Mouse (Mus musculus): ENCODE data around the gene Paxx.

Paxx gene

DNA sequence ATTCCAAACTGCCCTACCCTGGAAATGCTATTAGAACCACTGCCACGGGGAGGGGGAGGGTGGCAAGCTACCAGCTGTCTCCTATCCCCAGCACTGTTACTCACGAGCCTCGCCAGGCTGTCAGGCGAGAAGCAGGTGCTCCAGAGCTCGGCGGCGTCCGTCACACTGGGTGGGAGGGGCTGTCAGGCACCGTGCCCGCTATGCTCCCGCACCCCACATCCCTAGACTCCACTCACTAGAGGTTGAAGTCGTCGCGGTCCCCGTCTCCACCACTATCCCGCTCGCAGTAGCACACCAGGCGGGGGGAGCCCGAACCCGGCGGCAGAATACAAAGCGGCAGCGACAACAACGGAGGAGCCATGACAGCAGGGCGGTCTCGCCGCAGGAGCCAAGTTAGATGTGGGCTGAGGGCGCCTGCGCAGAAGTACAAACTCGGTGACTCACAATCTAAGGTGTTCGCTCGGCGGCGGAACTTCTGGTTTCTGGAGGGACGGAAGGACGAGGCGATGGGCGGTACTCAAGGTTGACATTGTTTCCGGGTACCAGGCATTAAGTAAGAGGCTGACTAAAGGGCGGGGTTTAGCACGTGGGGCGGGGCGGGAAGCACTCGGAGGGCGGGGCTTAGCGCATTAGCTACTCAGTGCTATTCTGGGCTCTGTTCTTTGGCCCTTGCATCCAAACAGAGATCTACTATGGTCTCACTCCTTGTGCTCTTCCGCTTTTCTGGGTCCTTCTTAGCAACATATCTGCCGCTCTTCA lies at the start of gene Paxx:
Gene Paxx, minus strand, starts transcription at position 544 of the 759 bp plus-strand sequence.
- peak; percentile 95 to 98 for DNase-seq

DNA sequence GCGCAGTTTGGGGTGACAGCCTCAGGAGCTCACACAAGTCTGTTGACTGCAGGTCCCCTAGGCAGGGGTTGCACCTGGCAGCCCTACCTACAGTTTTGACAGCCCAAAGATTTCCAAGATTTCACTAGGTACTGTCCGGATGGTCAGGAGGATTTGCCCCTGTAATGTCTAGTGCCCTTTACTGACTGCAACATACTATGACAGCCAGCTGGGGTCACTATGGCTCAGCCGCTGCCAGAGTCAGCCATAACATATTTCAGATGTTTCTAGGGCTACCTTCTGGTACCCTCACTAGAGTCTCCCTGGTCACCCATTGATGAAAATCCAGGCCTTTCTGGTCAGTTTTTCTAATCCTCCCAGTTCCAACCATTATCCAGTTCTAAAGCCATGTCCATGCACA lies 49.0 kb upstream of the Paxx start:
- DNase-seq = peak in 1 of 2 experiments; percentile 26

DNA sequence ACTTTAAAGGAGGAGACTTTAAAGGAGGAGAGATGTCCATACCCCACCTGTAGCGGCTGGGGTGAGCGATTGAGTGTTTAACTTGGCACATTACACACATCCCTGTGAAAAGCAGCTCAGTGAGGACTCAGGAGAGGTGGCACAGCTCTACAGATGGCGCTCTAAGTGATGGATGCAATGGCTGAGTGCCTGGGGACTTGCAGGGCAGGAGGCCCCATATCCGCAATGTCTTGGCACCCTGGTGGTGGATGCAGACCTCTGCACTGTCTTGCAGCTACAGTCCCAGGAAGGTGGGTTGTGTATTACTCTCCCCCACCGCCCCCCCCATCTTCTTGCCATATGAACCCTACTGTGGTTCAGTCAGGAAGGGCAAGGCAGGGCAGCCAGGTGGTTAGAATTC lies 46.1 kb upstream of the Paxx start:
- peak; percentile 35 to 58 for DNase-seq

DNA sequence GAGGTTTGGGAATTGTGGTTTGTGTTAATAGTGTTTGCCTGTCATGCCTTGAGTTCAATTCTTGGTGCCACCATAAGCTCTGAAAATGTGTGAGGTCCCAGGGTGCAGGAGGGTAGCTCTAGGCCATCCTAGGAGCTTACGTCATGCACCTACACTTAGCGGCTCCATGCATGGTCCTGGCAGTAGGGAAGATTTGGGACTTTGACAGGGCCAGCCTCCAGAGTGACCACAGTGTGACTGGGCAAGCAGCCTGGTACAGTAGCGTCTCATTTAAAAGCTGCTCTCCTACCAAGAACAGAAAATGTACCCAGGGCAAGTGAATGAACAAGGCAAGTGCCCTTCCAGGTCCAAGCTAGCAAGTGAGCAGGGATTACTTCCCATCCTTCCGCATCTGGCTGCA lies 45.0 kb upstream of the Paxx start:
- DNase-seq = no peak

DNA sequence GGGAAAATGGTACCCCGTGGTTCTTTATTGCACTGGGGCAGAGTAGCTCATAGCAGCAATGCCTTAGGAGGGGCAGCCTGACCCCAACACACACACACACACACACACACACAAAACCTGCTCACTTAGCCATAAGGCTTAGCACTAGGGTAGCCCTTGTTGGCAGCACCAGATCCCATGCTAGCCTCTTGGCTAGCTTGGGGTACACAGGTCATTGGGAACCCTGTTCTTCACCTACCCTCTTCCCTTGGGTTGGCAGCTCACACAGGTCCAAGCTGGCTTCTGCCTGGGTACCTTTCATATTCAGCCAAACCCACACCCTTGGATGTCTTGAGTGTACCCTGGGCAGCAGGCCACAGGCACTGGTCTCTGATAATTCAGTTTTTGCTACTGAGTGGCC lies 44.1 kb upstream of the Paxx start:
- no peak for DNase-seq

DNA sequence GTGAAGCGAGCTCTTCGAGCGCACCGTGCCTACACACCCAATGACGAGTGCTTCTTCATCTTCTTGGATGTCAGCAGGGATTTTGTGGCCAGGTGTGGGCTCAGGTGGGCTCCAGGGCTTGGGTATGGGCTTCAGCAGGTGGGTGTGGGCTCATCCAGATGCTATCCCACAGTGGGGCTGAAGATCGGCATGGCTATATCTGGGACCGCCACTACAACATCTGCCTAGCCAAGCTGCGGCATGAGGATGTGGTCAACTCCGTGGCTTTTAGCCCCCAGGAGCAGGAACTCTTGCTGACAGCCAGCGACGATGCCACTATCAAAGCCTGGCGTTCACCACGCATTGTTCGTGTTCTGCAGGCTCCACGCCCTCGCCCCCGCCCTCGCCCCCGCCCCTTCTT lies 43.6 kb upstream of the Paxx start:
- no peak for DNase-seq

DNA sequence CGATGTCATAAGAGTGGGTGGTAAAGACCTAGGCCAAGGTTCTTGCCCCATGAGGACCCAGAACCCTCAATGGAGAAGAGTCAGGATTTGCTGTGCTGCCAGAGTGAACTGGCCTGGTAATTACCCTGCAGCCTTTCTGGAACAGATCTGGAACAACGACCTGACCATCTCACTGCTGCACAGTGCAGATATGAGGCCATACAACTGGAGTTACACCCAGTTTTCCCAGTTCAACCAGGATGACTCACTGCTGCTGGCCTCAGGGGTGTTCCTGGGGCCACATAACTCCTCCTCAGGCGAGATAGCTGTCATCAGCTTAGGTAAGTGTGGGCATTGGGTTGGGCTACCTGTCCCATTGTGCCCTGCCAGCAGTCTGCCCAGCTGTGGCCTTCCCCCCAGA lies 41.8 kb upstream of the Paxx start:
- no peak for DNase-seq

DNA sequence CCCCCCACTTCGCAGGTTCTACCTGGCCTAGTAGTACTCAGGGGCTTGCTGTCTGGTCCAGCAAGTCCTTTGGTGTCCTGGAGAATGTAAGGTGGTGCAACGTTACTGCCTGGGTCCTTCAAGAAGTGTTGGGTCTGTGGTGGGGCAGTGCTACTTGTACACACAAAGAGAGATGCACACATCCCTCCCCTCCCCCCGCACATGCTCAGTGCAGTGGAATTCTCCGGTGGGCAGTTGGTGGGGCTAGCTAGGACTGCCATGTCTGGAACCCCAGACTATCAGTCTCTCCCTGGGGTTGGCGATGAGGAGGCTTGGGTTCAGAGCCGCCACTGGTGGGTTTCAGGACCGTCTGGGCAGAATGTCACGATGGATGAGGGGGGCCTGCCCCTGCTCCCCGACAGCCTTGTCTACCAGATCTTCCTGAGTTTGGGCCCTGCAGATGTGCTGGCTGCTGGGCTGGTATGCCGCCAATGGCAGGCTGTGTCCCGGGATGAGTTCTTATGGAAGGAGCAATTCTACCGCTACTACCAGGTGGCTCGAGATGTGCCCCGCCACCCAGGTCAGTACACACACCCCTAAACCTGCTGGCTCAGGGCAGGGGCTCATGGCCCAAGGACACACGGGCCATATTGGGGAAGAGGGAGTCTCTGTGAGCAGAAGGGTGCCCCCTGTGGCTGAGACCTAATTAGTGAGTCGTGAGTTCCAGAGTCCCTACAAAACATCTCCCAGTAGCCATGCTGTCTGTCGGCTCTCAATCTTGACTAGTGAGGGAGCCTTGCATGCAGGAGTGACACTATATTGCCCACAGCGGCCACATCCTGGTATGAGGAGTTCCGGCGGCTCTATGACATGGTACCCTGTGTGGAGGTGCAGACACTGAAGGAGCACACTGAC lies 40.9 kb upstream of the Paxx start, which contains the start of gene C8g:
Gene C8g, minus strand, starts transcription at position 127 of the 894 bp plus-strand sequence.
- peak in 1 of 2 experiments; percentile 19 for DNase-seq

DNA sequence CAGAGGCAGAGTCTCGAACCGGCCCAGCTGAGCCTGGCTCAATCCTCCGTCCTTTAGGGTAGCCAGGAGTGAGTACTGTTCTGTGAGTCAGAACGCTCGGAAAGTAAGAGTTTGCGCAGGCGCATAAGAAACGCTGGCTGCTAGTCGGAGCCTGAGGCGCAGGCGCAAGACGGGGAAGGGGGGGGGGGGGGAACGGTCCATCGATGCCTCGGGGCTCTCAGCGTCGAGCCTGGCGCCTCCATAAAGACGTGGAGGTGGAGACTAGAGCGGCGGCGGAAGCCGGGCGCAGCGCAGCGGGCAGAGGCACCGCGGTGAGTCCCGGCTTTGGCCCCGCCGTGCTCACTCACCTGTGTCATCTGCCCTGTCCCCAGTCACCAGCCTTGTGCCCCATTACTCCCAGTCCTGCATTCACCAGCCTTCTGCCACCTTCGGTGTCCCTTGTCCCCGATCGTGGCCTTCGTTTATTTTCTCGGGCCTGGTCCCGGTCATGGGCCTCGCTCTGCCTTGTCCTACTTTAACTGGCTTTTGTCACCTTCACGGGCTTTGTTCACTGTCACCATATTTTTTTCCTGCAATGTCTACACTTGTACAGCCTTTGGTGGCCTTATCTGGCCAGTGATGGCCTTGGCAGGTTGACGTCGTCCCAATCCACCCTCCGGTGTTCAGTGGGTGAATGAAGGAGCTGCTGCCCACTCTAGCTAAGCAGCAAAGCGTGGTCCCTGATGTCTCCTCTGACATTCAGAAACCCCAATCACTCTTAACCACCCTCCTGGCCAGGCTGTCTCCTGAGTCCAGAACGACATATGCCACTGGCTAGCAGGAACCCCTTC lies 39.9 kb upstream of the Paxx start, which contains the start of gene Fbxw5:
Gene Fbxw5, plus strand, starts transcription at position 175 of the 830 bp plus-strand sequence.
- peak; percentile 90 to 93 for DNase-seq

DNA sequence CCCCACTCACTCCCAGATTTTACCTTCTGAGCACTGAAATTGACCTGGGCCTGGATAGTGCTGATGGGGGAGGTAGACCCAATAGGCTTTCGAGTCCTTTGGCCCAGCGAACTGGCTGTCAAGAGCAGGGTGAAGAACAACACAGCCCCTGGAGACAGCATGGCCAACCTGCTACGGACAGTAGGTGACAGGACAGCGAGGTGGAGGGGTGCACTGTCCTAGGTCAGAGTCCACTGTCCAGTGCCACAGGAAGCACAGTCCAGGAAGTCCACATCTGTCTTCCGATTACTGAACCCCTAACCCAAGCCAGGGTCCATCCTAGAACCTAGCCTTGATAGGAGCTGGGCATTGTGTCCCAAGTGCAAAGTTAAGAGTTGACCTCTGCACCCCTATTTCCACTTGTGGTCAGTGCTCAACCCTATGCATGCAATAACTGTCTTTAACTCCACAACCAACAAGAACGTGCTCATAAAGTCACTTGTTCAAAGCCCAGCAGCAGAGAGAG lies 39.2 kb upstream of the Paxx start:
- peak in 1 of 2 experiments; percentile 46 for DNase-seq

DNA sequence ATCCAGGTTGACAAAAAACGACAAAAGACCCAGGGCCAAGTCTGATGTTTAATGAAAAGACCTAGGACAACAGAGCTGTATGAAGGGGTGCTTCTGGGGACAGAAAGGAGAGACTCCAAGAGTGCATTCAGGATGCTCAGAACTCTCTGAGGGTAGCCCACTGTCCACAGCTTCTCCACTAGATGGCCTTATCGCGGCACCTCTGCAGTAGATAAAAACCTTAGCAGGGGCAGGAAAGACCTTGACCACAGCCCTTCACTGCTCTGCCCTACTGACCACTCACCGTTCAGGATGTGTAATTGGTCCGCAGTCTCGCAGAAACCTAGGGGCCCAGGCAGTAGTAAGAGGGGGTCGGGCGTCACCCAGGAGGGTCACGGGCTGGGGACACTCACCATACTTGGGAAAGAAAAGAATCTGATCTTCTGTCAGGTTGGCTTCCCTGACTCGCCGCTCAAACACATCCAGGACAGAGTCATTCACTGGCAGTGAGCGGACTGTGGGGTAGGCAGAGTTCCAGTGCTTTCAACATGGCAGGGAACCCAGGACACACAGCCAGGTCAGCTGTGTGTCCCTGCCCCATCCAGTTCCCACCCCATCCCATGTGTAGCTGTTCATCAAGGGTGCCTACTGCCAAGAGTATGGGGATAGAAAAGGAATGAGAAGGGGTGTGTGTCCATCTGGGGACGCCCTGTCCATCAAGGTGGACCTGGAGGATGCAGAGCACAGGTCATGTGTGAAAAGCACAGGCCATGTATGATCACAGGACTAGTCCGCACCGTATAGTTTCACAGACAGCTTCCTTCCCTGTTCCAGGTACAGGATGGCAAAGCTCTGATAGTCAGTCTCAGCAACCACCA lies 38.0 kb upstream of the Paxx start:
- DNase-seq = no peak

DNA sequence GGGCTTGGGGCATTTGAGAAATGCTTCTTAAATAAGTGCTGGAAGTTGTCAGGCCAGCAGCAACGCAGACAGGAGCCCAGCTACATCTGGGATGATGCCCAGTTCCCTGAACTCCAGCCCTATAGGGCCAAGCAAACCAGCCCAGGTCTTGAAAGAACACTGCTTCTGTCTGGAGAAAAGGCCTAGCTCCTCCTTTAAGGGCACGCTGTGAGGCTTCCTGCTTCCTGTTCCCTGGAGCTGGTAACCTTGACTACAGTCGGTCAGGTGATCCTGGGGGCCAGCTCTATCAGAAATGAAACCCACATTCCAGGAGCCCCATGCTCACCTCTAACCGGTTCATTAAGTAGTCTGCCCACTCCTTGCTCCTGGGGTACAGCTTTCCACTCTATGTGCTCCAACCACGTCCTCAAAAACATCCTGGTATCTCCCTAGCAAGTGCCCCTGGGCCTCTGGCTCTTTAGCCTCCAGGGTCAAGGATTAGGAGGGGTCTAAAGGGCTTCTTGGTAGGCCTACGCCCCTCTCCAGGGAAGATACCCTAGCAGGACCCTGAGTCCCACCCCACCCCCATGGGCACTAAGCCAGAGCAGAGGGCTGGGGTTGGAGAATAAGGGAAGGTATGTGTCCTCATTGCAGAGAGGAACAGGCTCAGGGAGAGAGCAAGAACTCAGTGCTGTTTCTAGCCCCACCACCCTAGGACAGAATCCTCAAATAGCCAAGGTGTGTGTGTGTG lies 37.1 kb upstream of the Paxx start:
- DNase-seq = peak in 1 of 2 experiments; percentile 25

DNA sequence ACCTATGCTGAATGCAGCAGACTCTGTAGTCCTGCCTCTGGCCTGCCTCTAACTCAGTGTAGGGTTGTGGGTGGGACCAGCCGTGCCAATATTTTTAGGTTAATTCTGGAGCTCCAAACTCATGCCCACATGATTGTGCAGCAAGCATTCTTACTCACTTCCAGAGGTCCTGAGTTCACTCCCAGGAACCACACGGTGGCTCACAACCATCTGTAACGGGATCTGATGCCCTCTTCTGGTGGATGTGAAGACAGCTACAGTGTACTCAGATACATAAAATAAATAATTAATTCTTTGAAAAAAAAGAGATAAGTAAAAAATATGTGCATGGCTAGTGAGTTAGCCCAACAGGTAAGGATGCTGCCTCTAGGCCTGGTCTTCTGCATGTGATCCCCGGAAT lies 35.6 kb upstream of the Paxx start:
- peak; percentile 47 to 49 for DNase-seq

DNA sequence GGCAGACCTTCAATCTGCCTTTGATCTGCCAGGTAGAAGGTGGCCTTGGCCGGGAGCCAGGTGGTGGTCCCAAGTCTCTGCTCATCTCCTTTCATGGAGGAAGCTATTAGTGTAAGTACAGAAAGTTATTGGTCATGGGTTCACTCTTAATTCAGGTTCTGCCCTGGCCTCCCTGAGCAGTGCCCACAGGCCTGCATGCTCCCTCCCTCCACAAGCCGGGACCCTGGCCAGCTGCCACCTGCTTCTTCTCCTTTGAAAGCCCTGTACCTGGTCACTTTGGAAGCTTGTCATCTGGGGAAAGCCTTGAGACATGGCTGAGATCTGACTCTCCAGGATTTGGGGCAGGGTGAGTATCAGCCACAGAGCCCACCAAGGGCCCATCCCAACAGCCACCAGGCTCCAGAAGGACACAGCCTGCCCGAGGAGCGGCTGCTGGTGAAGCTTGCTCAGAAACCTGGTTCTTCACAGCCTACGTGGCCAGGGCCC lies 32.6 kb upstream of the Paxx start, which contains the start of gene Lcn12:
Gene Lcn12, minus strand, starts transcription at position 436 of the 486 bp plus-strand sequence.
- DNase-seq = peak; percentile 23 to 62

DNA sequence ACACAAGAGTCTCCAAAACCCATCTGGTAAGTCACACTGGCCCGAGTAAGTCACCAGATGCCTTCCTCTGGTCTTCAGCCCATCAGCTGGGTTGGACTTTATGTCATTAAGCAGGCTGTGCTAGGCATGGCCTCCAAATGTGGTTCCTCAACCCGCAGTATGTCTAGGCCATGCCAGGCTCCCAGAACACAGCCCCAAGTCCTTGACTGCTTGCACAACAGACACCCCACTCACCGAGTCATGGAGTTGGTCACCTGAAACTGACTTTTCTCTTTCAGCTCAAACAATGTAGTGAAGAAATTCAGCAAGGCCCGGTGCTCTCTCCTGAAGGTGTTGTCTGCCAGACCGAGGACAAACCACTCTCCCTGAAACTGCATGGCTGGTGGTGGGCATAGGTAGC lies 32.1 kb upstream of the Paxx start:
- no peak for DNase-seq

DNA sequence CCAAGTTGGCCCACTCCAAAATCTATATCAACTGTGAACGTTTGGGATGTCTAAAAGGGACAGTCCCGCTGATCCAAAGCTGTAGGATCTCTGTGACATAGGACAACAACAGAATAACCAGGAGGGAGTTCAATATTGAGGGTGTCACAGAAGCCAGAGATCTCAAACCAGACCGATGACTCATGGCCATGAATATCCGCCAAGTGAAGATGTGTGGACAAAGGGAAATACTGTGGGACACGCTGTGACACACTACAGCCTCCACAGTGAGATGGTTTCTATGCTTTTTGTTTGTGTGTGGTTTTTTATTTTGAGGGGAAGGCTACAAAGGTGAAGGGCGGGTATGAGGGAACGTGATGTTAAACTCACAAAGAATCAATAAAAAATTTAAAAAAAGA lies 27.8 kb upstream of the Paxx start:
- no peak for DNase-seq

DNA sequence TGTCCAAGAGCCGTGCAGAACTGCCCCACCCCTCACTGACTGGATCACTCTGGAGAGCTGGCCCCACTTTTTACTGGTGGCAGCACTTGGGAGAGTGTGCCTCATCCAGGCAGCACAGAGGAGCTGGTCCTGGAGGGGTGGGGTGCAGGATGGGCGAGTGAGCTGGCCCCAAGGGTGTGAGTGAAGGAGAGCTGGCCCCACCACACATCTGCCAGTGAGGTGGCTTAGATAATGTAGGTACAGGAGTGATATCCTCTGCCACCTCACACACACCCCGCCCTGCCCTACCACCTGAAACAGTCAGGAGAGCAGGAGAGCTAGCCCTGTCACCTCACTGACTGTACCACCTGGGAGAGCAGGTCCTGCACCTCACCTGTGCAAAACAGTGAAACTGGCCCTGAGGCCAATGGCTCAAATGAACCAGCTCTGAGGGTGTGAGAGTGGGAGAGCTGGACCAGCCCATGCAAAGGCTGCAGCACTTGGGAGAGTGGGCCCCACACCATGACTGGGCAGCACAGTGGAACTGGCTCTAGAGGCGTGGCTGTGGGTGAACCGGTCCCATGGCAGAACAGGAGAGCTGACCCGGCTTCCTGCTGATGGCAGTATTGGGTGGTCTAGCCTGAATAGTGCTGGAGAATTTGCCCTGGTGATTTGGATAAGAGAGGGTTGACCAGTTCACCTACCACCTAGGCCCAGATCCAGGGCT lies 27.2 kb upstream of the Paxx start:
- no peak for DNase-seq

DNA sequence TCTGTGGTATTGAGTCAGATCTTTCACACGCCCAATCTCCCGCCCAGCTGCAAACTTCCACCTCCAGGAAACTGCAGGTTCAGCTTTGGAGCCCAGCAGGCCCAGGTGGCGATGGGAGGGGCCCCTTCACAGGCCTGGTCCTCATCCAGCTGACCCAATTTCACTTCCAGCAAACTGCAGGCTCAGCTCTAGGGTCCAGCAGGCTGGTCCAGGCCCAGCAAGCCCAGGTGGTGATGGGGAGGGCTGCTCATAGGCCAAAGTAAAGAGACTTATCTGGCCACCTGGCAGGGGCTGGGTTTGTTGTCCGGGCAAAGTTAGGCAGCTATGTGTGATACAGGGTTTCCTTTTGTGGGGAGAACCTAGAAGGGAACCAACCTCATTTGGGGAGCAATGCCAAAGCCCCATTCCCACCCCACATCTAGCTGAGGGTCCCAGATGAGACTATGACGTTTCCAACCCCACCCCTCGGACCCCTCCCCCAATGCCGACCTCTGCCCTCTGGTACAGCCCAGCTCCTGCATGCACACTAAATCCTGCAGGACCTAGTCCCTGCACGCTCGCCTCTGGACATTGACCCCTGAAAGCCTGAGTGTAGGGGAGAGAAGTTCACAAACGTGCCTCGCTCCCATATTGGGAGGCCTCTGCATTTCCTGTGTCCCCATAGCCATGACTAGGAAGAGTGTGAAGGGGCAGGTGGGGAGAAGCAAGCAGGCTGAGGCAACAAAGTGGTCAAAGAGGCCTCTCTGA lies 24.2 kb upstream of the Paxx start:
- DNase-seq = peak; percentile 74 to 76

DNA sequence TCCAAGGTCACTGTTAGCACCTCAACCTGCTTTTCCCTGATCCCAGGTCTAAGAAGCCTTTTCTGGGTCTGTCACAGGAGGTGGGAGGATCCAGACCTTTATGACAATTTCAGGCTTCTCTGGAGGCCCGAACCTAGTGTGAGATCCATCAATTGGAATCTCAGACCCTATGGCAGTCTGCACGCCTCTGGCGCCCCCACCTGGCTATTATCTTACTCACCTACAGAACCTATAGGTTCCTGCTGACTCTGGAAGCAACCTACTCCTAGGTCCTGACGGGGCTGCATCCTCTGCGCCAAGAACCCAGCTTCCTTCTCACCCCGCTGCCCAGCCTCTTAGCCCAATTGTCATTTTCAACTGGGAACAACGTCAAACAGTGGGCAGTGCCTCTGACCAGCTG lies 22.1 kb upstream of the Paxx start:
- DNase-seq = peak in 1 of 2 experiments; percentile 79
